Mouse (Mus musculus): Measurements from ENCODE around the gene Scamp1.

GRCm38 (mm10) chr13:94322475-94322874 is 36.8 kb upstream of the Scamp1 start:
- no peak for TF ChIP-seq CTCF (IDR thresholded peaks at IDR 0.05; ENCODE audit: control insufficient read depth, insufficient read depth, insufficient read length)
- TF ChIP-seq MYOG (IDR thresholded peaks at IDR 0.05; ENCODE audit: control insufficient read depth, extremely low read depth, insufficient read length): no peak
- no peak for TF ChIP-seq MAX (IDR thresholded peaks at IDR 0.05)
- no peak for TF ChIP-seq USF1 (IDR thresholded peaks at IDR 0.05; ENCODE audit: low read depth)
- no peak for TF ChIP-seq FOSL1 (IDR thresholded peaks at IDR 0.05; ENCODE audit: insufficient read depth, low read length, poor library complexity, severe bottlenecking)

Data from C2C12 (cell line).